ENCODE assay signal across 32 mouse cellular contexts in the genomic region with DNA sequence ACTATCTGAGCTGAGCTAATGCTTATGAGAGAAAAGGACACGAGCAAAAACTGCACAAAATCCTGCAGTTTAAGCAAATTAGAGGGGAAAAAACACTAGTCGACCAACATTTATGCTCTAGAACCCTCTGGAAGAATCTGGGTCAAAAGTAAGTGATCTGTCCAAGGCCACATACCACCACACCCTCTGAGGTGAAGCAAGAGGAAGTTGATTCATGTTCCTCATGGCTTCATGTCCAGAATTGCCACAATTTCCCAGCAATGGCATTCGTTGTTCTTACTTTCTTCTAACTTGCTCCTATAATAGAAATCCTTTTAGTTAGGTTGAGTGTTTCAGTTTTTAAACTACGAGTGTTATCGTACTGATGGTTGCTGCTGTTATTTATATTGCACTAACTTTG. TPM values are rescaled to one million over a fixed set of nuclear protein-coding genes. Genes with fewer than 3 reads are reported as not detected.
DNase-seq lines count a peak whose midpoint lies in the region; ATAC-seq and TF ChIP-seq lines count a peak whose summit lies in the region.
"Had no signal": no experiment of that assay in that cellular context is flagged by ENCODE, and none has a peak within 500 bp of the region (broad histone marks: within the 10 kb centered on the region; RNA-seq: fewer than 3 reads in every experiment).

No protein-coding gene starts in this region.

- H3ac ChIP-seq in C2C12 (ENCODE audit: control insufficient read depth, insufficient read length, low read depth) (no peak overlapping the region), myocyte (ENCODE audit: control insufficient read depth, insufficient read length) (no peak overlapping the region)

- no peak; the same call in 1 of the 2 replicates for ATAC-seq in lung, postnatal 0 days
- ATAC-seq in heart, embryonic 12.5 days (ENCODE audit: insufficient number of reproducible peaks, low FRiP score), result no peak
- ATAC-seq: inflammation-experienced regulatory T-cells, adult 6 months; midbrain, embryonic 16.5 days had no signal

- no peaks in the 10 kb centered on the region for H3K4me1 ChIP-seq in lung, postnatal 0 days (ENCODE audit: insufficient read depth, low read depth, low read length)
- H3K4me1 ChIP-seq in lung, adult 2 months (ENCODE audit: control insufficient read depth, insufficient read depth, low read length), result no peaks in the 10 kb centered on the region; the same call in 1 of the 2 replicates
- H3K4me1 ChIP-seq in embryonic fibroblast, embryonic 13.5 days (ENCODE audit: control insufficient read depth, insufficient read depth, low read length), result peaks cover 4% of the 10 kb centered on the region; the same call in 1 of the 2 replicates
- no peaks in the 10 kb centered on the region for H3K4me1 ChIP-seq in heart, embryonic 12.5 days (replicated peaks)
- H3K4me1 ChIP-seq: forebrain, embryonic 12.5 days; limb, embryonic 12.5 days; neural tube, embryonic 13.5 days; stomach, embryonic 15.5 days had no signal

- H3K36me3 ChIP-seq in lung, postnatal 0 days (ENCODE audit: insufficient read depth, low read length), result no peaks in the 10 kb centered on the region
- H3K36me3 ChIP-seq in C2C12 (ENCODE audit: control insufficient read depth, insufficient read depth) (no peaks in the 10 kb centered on the region), myocyte (ENCODE audit: control insufficient read depth, insufficient read depth) (no peaks in the 10 kb centered on the region)
- H3K36me3 ChIP-seq in heart, embryonic 12.5 days, result no peaks in the 10 kb centered on the region
- H3K36me3 ChIP-seq: forebrain, embryonic 12.5 days; G1E; limb, embryonic 12.5 days; neural tube, embryonic 13.5 days; stomach, embryonic 15.5 days had no signal

- H3K79me3 ChIP-seq in C2C12 (ENCODE audit: low read depth), result no peaks in the 10 kb centered on the region

- TF ChIP-seq POLR2A in lung, adult 2 months (IDR thresholded peaks at IDR 0.05; ENCODE audit: borderline replicate concordance, extremely low read depth, low read depth, low read length), result no peak
- TF ChIP-seq POLR2A in embryonic fibroblast, embryonic 13.5 days (IDR thresholded peaks at IDR 0.05; ENCODE audit: low read depth, low read length), result no peak
- TF ChIP-seq POLR2A in myocyte (IDR thresholded peaks at IDR 0.05; ENCODE audit: insufficient read length, low read depth), result no peak

- no peak overlapping the region for H3K27ac ChIP-seq in lung, postnatal 0 days (ENCODE audit: low read length)
- H3K27ac ChIP-seq in embryonic fibroblast, embryonic 13.5 days (ENCODE audit: insufficient read depth, low read length), result peak overlapping the region; percentile 57
- no peak overlapping the region for H3K27ac ChIP-seq in heart, embryonic 12.5 days (ENCODE audit: poor library complexity, severe bottlenecking)
- H3K27ac ChIP-seq: forebrain, embryonic 12.5 days; hindbrain, embryonic 14.5 days; layer of hippocampus, adult 2 months; left cerebral cortex, adult 2 months; limb, embryonic 12.5 days; neural tube, embryonic 13.5 days; stomach, embryonic 15.5 days had no signal

- H3K9ac ChIP-seq in lung, postnatal 0 days (replicated peaks; ENCODE audit: low read depth), result no peak overlapping the region
- H3K9ac ChIP-seq in heart, embryonic 12.5 days, result no peak overlapping the region
- H3K9ac ChIP-seq: forebrain, embryonic 12.5 days; hindbrain, embryonic 14.5 days; limb, embryonic 12.5 days; neural tube, embryonic 13.5 days; stomach, embryonic 15.5 days had no signal

- H3K27me3 ChIP-seq in lung, postnatal 0 days (replicated peaks; ENCODE audit: insufficient read depth, low read length), result no peaks in the 10 kb centered on the region
- H3K27me3 ChIP-seq in C2C12 (ENCODE audit: control insufficient read depth, insufficient read depth, insufficient read length) (no peaks in the 10 kb centered on the region), myocyte (ENCODE audit: control insufficient read depth, insufficient read depth, insufficient read length) (no peaks in the 10 kb centered on the region)
- H3K27me3 ChIP-seq in heart, embryonic 12.5 days (replicated peaks), result no peaks in the 10 kb centered on the region
- H3K27me3 ChIP-seq: forebrain, embryonic 12.5 days; limb, embryonic 12.5 days; neural tube, embryonic 13.5 days; stomach, embryonic 15.5 days had no signal

- H3K79me2 ChIP-seq in C2C12 (ENCODE audit: control insufficient read depth, insufficient read depth) (no peaks in the 10 kb centered on the region), myocyte (ENCODE audit: control insufficient read depth, insufficient read depth) (no peaks in the 10 kb centered on the region)

- peak; percentile 68 for DNase-seq in lung, postnatal 0 days (ENCODE audit: low spot score)
- DNase-seq in lung, adult 2 months, result no peak
- DNase-seq in urinary bladder, postnatal 4 days (ENCODE audit: low spot score in 2 of 2), result no peak
- no peak for DNase-seq in thymus, postnatal 14 days
- DNase-seq: adrenal gland, postnatal 25 days; B cell, adult 2 months; cerebellum, adult 11-12 months; cerebellum, adult 9-11 months; gastrocnemius, postnatal 10 days; heart, postnatal 4 days; kidney, adult 2 months; kidney, postnatal 36 days; lung, postnatal 10 days; retina, postnatal 1 day; right cerebral cortex, postnatal 14 days had no signal

- WGBS in lung, postnatal 0 days, result 58% methylated on average over 5 of the region's 5 CpGs
- 48% methylated on average over 5 of the region's 5 CpGs for WGBS in lung, adult 2 months
- 71% methylated on average over 5 of the region's 5 CpGs for WGBS in heart, embryonic 12.5 days

- TF ChIP-seq CTCF in lung, postnatal 0 days (IDR thresholded peaks at IDR 0.05), result no peak
- TF ChIP-seq CTCF in lung, adult 2 months (IDR thresholded peaks at IDR 0.05; ENCODE audit: insufficient read depth, low read length), result no peak
- TF ChIP-seq CTCF in C2C12 (IDR thresholded peaks at IDR 0.05; ENCODE audit: control insufficient read depth, insufficient read depth, insufficient read length), result no peak
- TF ChIP-seq CTCF in embryonic fibroblast, embryonic 13.5 days (IDR thresholded peaks at IDR 0.05; ENCODE audit: borderline replicate concordance, insufficient read depth, low read length), result no peak

- TF ChIP-seq EP300 in lung, postnatal 0 days (IDR thresholded peaks at IDR 0.05), result peak; percentile 87

- H3K4me2 ChIP-seq in lung, postnatal 0 days (replicated peaks; ENCODE audit: low read depth, low read length), result no peak overlapping the region
- no peak overlapping the region for H3K4me2 ChIP-seq in myocyte (ENCODE audit: low read depth)
- H3K4me2 ChIP-seq in heart, embryonic 12.5 days, result no peak overlapping the region
- H3K4me2 ChIP-seq: forebrain, embryonic 12.5 days; heart, embryonic 11.5 days; hindbrain, embryonic 14.5 days; limb, embryonic 12.5 days; liver, embryonic 11.5 days; midbrain, embryonic 11.5 days; neural tube, embryonic 13.5 days; stomach, embryonic 15.5 days had no signal

- no peak overlapping the region for H3K4me3 ChIP-seq in lung, postnatal 0 days (ENCODE audit: low read depth, low read length)
- no peak overlapping the region for H3K4me3 ChIP-seq in lung, adult 2 months (replicated peaks; ENCODE audit: extremely low read depth, low read depth, low read length)
- H3K4me3 ChIP-seq in C2C12 (ENCODE audit: insufficient read depth, poor library complexity, severe bottlenecking) (no peak overlapping the region), myocyte (no peak overlapping the region)
- H3K4me3 ChIP-seq in embryonic fibroblast, embryonic 13.5 days (ENCODE audit: insufficient read depth, low read length), result no peak overlapping the region
- H3K4me3 ChIP-seq in heart, embryonic 12.5 days, result no peak overlapping the region
- H3K4me3 ChIP-seq: forebrain, embryonic 12.5 days; layer of hippocampus, adult 2 months; left cerebral cortex, adult 2 months; limb, embryonic 12.5 days; neural tube, embryonic 13.5 days; stomach, embryonic 15.5 days had no signal

- no peaks in the 10 kb centered on the region for H3K9me3 ChIP-seq in lung, postnatal 0 days (ENCODE audit: low read length)
- H3K9me3 ChIP-seq in heart, embryonic 12.5 days (replicated peaks), result no peaks in the 10 kb centered on the region
- H3K9me3 ChIP-seq: forebrain, embryonic 12.5 days; G1E; limb, embryonic 12.5 days; neural tube, embryonic 13.5 days; stomach, embryonic 15.5 days had no signal

TF ChIP-seq in C2C12, 6 proteins besides CTCF, POLR2A, EP300 and RAD21:
- TF ChIP-seq USF1 (IDR thresholded peaks at IDR 0.05; ENCODE audit: low read depth) (no peak), MAX (IDR thresholded peaks at IDR 0.05) (no peak), FOSL1 (IDR thresholded peaks at IDR 0.05; ENCODE audit: insufficient read depth, low read length, poor library complexity, severe bottlenecking) (no peak), MYOD1 (IDR thresholded peaks at IDR 0.05; ENCODE audit: control insufficient read depth, insufficient read length, low read depth) (no peak), CEBPB (IDR thresholded peaks at IDR 0.05; ENCODE audit: low read depth) (peak; percentile 51)

TF ChIP-seq in myocyte, 11 proteins besides CTCF, POLR2A, EP300 and RAD21:
- TF ChIP-seq MAX (IDR thresholded peaks at IDR 0.05; ENCODE audit: low read depth) (no peak), CEBPB (IDR thresholded peaks at IDR 0.05; ENCODE audit: insufficient read depth, poor library complexity, severe bottlenecking) (0 out of 2 replicates have a peak, but pooled peaks have one; percentile 12)

RNA-seq across cellular contexts. Expression of gene Bst1, which starts 19.2 kb away (rescaled TPM):
- 7.1 and 8.4 TPM in 2 replicates for polyA plus RNA-seq in lung, postnatal 0 days (2015; fragmentation: Nextera tagmentation; extraction: Ambion mirVana)
- 8.4 and 8.8 TPM in 2 replicates for polyA plus RNA-seq in lung, adult 2 months (2012; rRNA removed)
- polyA plus RNA-seq in C2C12 (2012; fragmentation: generic; extraction: Trizol) (not detected), myocyte (2012; fragmentation: generic; extraction: Trizol) (not detected)
- 0.30 and 0.33 TPM in 2 replicates for polyA plus RNA-seq in embryonic fibroblast, embryonic 13.5 days (2011; ENCODE audit: insufficient read length, low read depth, missing spikeins)
- 0.06 and 0.09 TPM in 2 replicates for polyA plus RNA-seq in heart, embryonic 12.5 days (2016; fragmentation: Nextera tagmentation; extraction: Ambion mirVana)
- polyA plus RNA-seq: forebrain, embryonic 12.5 days; G1E; hindbrain, embryonic 14.5 days; limb, embryonic 12.5 days; midbrain, embryonic 11.5 days had no signal

RNA-seq across cellular contexts. Expression of gene Fbxl5, which starts 21.9 kb away (rescaled TPM):
- 73.0 and 81.1 TPM in 2 replicates for polyA plus RNA-seq in lung, postnatal 0 days (2015; fragmentation: Nextera tagmentation; extraction: Ambion mirVana)
- polyA plus RNA-seq in lung, adult 2 months (2012; rRNA removed), result 20.3 and 31.4 TPM in 2 replicates
- polyA plus RNA-seq in C2C12 (2012; fragmentation: generic; extraction: Trizol) (10.5 TPM), myocyte (2012; fragmentation: generic; extraction: Trizol) (16.2 TPM)
- polyA plus RNA-seq in embryonic fibroblast, embryonic 13.5 days (2011; ENCODE audit: insufficient read length, low read depth, missing spikeins), result 38.0 and 41.8 TPM in 2 replicates
- polyA plus RNA-seq in heart, embryonic 12.5 days (2016; fragmentation: Nextera tagmentation; extraction: Ambion mirVana), result 48.2 and 50.0 TPM in 2 replicates
